Mouse (Mus musculus): ENCODE measurements around the gene 0610040J01Rik.
"Not testable (repeated sequence)": the region's sequence is repeated elsewhere in the genome, so short reads cannot be mapped to it uniquely, and the experiment has no call there.

Gene 0610040J01Rik

GRCm38 (mm10) chr5:63828380-63829185 lies 16.4 kb downstream of the 0610040J01Rik start:
- no peak for DNase-seq (ENCODE audit: low spot score in 2 of 2)

- DNase-seq (ENCODE audit: low spot score in 2 of 2), result no peak
Observed at GRCm38 (mm10) chr5:63831054-63831453, 18.9 kb downstream of the 0610040J01Rik start.

- no peak for DNase-seq (ENCODE audit: low spot score in 2 of 2)
Observed at GRCm38 (mm10) chr5:63833955-63834354, 21.8 kb downstream of the 0610040J01Rik start.

GRCm38 (mm10) chr5:63834435-63834834 lies 22.3 kb downstream of the 0610040J01Rik start:
- DNase-seq (ENCODE audit: low spot score in 2 of 2), result no peak

GRCm38 (mm10) chr5:63837115-63837514 lies 25.0 kb downstream of the 0610040J01Rik start:
- DNase-seq (ENCODE audit: low spot score in 2 of 2), result no peak

- DNase-seq (ENCODE audit: low spot score in 2 of 2), result no peak
Observed at GRCm38 (mm10) chr5:63837851-63838250, 25.7 kb downstream of the 0610040J01Rik start.

- DNase-seq (ENCODE audit: low spot score in 2 of 2), result no peak
Observed at GRCm38 (mm10) chr5:63839801-63840416, 27.7 kb downstream of the 0610040J01Rik start.

- no peak for DNase-seq (ENCODE audit: low spot score in 2 of 2)
Observed at GRCm38 (mm10) chr5:63847080-63847479, 34.9 kb downstream of the 0610040J01Rik start.

GRCm38 (mm10) chr5:63847541-63848226 lies 35.5 kb downstream of the 0610040J01Rik start:
- DNase-seq (ENCODE audit: low spot score in 2 of 2), result no peak

- no peak for DNase-seq (ENCODE audit: low spot score in 2 of 2)
Observed at GRCm38 (mm10) chr5:63858901-63859300, 46.7 kb downstream of the 0610040J01Rik start.

GRCm38 (mm10) chr5:63867421-63867820 lies 55.3 kb downstream of the 0610040J01Rik start:
- DNase-seq (ENCODE audit: low spot score in 2 of 2), result no peak

GRCm38 (mm10) chr5:63872176-63872932 lies 60.2 kb downstream of the 0610040J01Rik start:
- no peak for DNase-seq (ENCODE audit: low spot score in 2 of 2)

GRCm38 (mm10) chr5:63874880-63875279 lies 62.7 kb downstream of the 0610040J01Rik start:
- no peak for DNase-seq (ENCODE audit: low spot score in 2 of 2)

GRCm38 (mm10) chr5:63876081-63876480 lies 63.9 kb downstream of the 0610040J01Rik start:
- DNase-seq (ENCODE audit: low spot score in 2 of 2), result no peak

GRCm38 (mm10) chr5:63879026-63879425 lies 66.9 kb downstream of the 0610040J01Rik start:
- no peak for DNase-seq (ENCODE audit: low spot score in 2 of 2)

GRCm38 (mm10) chr5:63886292-63886691 lies 74.1 kb downstream of the 0610040J01Rik start:
- no peak for DNase-seq (ENCODE audit: low spot score in 2 of 2)

GRCm38 (mm10) chr5:63886709-63887108 lies 74.5 kb downstream of the 0610040J01Rik start:
- DNase-seq (ENCODE audit: low spot score in 2 of 2), result peak in 1 of 2 experiments; percentile 4

- peak in 1 of 2 experiments; percentile 13 for DNase-seq (ENCODE audit: low spot score in 2 of 2)
Observed at GRCm38 (mm10) chr5:63887111-63887510, 74.9 kb downstream of the 0610040J01Rik start.

- DNase-seq (ENCODE audit: low spot score in 2 of 2), result no peak
Observed at GRCm38 (mm10) chr5:63891241-63891640, 79.1 kb downstream of the 0610040J01Rik start.

- no peak for DNase-seq (ENCODE audit: low spot score in 2 of 2)
Observed at GRCm38 (mm10) chr5:63891912-63892311, 79.7 kb downstream of the 0610040J01Rik start.

GRCm38 (mm10) chr5:63897001-63897819 lies 85.0 kb downstream of the 0610040J01Rik start:
- not testable (repeated sequence) for DNase-seq (ENCODE audit: low spot score in 2 of 2)

Data from natural killer cell, adult 2 months (primary cell).